Mouse (Mus musculus) embryo, embryonic 10.5 days (tissue): ENCODE measurements at regions not wholly inside any gene's neighbourhood (a gene's known extent, or its start where the extent isn't known, plus 50 kb on each side); places are given as distances from the start of the nearest gene placed in this dataset.

Source experiments
- DNase-seq: peaks from one replicate; pipeline ENCODE4 v3.0.0-alpha.2; 2015; ENCODE audit warnings: low spot score

GRCm38 (mm10) chr5:64536393-64537112 is 266.6 kb upstream of the Klf3 start:
- DNase-seq = peak; percentile 42

GRCm38 (mm10) chr5:64537113-64537780 is 265.9 kb upstream of the Klf3 start:
- no peak for DNase-seq

- no peak for DNase-seq
Measured at GRCm38 (mm10) chr5:64541765-64542164, 261.4 kb upstream of the Klf3 start.

- no peak for DNase-seq
Measured at GRCm38 (mm10) chr5:64555931-64556330, 247.3 kb upstream of the Klf3 start.

GRCm38 (mm10) chr5:64566451-64567390 is 236.5 kb upstream of the Klf3 start:
- DNase-seq = no peak

GRCm38 (mm10) chr5:64567813-64568212 is 235.4 kb upstream of the Klf3 start:
- no peak for DNase-seq

GRCm38 (mm10) chr5:64568294-64568693 is 234.9 kb upstream of the Klf3 start:
- DNase-seq = no peak

- DNase-seq = no peak
Measured at GRCm38 (mm10) chr5:64574386-64574785, 228.8 kb upstream of the Klf3 start.

- DNase-seq = no peak
Measured at GRCm38 (mm10) chr5:64575896-64576295, 227.3 kb upstream of the Klf3 start.

GRCm38 (mm10) chr5:64576426-64577262 is 226.5 kb upstream of the Klf3 start:
- no peak for DNase-seq

- no peak for DNase-seq
Measured at GRCm38 (mm10) chr5:64577424-64577823, 225.8 kb upstream of the Klf3 start.

GRCm38 (mm10) chr5:64578536-64578935 is 224.7 kb upstream of the Klf3 start:
- DNase-seq = no peak

- DNase-seq = no peak
Measured at GRCm38 (mm10) chr5:64579086-64579485, 224.1 kb upstream of the Klf3 start.

GRCm38 (mm10) chr5:64579494-64580339 is 223.5 kb upstream of the Klf3 start:
- DNase-seq = peak; percentile 55

GRCm38 (mm10) chr5:64580340-64580723 is 222.9 kb upstream of the Klf3 start:
- no peak for DNase-seq

GRCm38 (mm10) chr5:64580786-64581445 is 222.3 kb upstream of the Klf3 start:
- no peak for DNase-seq

GRCm38 (mm10) chr5:64581461-64581860 is 221.7 kb upstream of the Klf3 start:
- DNase-seq = no peak

GRCm38 (mm10) chr5:64582031-64582430 is 221.2 kb upstream of the Klf3 start:
- DNase-seq = no peak

- no peak for DNase-seq
Measured at GRCm38 (mm10) chr5:64584308-64584707, 218.9 kb upstream of the Klf3 start.
